Mouse (Mus musculus): ENCODE results near the gene Rnf223.
"Not testable (repeated sequence)": the region's sequence is repeated elsewhere in the genome, so short reads cannot be mapped to it uniquely, and the experiment has no call there.

Rnf223 gene

GRCm38 (mm10) chr4:156133334-156133733, 3.0 kb downstream of the Rnf223 start:
- no peak for DNase-seq

DNA sequence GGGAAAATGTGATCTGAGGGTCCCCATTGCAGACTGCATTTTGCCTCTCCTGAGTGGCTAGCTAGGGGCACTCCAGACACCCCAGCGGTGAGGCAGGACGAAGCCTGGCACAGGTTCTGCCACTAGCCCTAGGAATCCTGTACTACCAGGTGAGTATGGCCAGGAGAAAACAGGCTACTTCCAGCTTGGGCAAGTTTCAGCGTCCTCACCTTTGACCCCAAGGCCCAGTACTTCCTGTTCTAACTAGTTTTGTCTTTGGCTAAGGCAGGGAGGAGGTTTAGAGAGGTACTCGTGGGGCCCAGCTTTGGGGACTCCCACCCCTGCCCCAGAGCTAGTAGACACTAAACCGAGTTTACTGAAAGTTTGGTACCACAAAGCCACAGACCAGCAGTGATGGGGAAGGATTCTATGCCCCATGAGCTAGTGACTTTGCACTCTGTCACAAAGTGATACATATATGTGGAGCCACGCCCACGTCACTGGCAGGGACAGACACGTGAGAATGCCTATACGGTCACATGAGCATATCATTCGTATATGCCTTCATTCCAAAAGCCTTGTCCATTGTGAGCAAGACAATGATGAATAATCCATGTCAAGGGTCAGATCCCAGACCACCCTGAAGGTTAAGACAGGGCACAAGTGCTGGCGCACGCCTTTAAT, 3.8 kb downstream of the Rnf223 start:
- no peak for DNase-seq

- no peak for DNase-seq
Measured at GRCm38 (mm10) chr4:156135112-156135511, 4.8 kb downstream of the Rnf223 start.

GRCm38 (mm10) chr4:156135801-156136200, 5.5 kb downstream of the Rnf223 start:
- no peak for DNase-seq

DNA sequence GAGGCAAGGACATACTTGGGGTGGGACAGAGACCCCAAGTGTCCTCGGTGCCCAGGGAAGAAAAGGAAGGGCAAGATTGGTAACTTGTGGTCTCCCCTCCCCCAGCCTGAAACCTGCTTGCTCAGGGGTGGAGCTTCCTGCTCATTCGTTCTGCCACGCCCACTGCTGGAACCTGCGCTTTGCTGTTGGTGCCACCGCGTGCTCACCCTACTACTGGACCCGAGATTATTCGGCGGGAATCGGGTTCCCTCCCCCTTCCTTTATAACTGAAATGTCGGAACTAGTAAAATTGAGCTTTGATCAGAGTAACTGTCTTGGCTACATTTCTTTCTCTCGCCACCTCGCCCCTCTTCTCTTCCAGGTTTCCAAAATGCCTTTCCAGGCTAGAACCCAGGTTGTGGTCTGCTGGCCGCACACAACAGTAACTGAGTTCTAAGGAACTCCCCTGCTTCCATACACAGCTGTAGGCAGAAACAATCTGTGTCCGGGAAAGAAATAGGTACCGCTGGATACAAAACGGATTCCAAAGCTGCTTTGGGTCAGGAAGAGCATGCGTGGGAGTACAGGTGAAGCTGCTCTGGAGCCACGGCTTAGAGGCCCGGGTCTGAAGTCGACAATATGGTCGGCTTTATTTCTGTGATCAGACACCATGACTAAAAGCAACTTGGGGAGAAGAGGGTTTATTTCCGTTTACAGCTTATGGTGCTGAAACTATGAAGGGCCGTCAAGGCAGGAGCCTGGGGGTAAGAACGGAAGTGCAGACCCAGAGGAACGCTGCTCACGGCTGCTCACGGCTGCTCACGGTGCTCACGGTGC, 6.2 kb downstream of the Rnf223 start:
- DNase-seq = no peak

DNA sequence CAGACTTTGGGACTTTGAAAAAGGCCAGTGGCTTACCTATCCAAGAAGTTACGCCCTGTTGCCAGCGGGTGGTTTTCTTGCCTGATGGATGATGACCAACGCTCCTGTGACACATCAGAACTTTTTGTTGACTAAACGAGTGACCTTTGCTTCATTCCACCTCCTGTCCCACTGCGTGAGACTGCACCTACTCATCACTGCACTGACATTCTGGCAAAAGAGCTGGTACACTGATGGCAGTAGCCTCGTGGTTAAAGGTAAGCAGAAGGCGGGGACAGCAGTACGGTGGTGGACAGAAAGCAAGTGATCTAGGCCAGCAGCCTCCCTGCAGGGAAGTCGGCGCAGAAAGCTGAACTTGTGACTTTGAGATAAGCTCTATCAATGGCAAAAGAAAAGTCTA, 20.6 kb downstream of the Rnf223 start:
- not testable (repeated sequence) for DNase-seq

DNA sequence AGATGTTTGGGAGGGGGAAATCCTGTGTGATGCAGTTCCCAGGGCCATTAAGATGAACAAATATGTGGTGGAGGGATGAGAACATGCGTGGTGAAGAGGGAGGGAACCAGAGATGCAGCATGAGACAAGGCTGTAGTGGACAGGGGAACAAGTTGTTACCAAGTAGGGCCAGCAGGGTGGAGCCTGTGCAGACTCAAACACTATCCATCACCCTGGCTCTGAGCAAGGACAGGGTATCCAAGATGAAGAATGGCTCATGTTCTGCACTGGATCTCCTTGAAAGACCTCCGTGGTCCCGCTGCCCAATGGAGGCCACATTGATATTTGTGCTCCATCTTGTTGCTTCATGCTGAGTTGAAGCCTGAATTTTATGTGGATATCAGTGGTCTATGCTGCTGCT, 24.5 kb downstream of the Rnf223 start:
- DNase-seq = no peak

- DNase-seq = peak; percentile 1
Measured at GRCm38 (mm10) chr4:156166477-156166876, 36.2 kb downstream of the Rnf223 start.

GRCm38 (mm10) chr4:156168611-156169010, 38.3 kb downstream of the Rnf223 start:
- DNase-seq = no peak

DNA sequence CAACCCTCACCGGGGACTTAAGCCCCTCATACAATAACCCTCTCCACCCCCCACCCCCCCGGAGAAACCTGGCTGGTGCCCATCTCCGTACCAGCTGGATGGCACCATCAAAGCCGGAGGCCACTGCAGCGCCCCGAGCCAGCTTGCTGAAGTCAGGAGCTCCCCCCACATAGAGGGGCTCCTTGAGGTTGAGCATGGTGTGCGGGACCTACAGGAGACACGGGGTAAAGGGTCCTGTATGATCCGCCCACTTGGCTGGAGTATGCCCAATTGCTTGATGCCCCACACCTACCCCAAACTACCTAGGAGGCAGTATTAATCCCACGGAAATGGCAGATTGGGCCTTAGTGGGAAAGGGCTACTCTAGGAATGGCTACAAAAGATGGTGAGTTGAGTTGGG, 38.8 kb downstream of the Rnf223 start:
- peak; percentile 1 for DNase-seq

DNA sequence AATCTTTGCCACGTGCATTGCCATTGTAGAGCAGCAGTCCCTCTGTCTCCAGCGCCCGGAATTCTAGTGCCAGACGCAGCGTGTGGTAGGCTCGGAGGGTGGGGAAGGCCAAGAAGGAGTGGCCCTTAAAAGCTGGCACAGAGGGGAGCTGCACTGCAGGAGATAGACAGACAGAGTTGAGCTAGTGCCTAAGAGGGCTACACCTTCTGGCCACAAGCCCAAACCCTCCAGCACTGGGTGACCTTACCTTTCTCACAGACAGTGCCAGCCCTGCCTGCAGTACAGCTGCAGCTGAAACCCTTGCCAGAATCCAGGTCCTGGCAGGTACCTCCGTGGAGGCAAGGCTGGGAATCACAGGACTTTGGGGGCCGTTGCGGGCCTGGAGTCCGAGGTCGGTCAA, 41.5 kb downstream of the Rnf223 start:
- no peak for DNase-seq

DNA sequence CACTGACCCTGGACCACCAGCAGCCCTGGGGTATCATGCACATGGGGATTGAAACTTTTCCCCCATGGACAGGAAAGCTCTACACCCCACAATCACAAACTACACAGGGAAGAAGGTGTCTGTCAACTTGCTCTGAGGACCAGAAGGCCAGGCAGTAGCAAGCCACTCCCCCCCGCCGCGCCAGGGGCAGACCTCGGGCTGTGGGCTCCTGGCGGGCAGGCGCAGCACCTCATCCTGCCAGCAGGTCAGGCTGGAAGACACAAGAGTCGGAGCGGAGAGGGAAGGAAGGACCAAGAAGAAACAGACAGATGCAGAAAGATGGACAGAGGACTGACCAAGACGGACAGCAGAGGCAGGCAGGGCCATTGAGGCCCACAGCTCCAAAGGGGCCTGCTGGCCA, 47.3 kb downstream of the Rnf223 start:
- no peak for DNase-seq

Measured in layer of hippocampus, adult 9-11 months (tissue).